Mouse (Mus musculus) heart, embryonic 16.5 days (tissue): Measurements from ENCODE around the gene Iqgap1. TPM values are rescaled to one million over a fixed set of nuclear protein-coding genes. Genes with fewer than 3 reads are reported as not detected.

Experiments
- ATAC-seq: fragments of 200-750 bp; cut with Nextera tagmentation; replicated peaks from 2 replicates; pipeline ENCODE4 v1.8.0; 2017; ENCODE audit warnings: moderate number of reproducible peaks; ENCODE audit not compliant: insufficient read depth, low FRiP score; ENCODE audit errors: extremely low read depth
- H3K27ac ChIP-seq: fragments of 300-500 bp; sonication (generic); 2 replicates; pipeline ENCODE4 v1.5.1; 2014; ENCODE audit warnings: mild to moderate bottlenecking, low read length, control low read depth, moderate library complexity
- H3K27me3 ChIP-seq: fragments of 300-500 bp; sonication (generic); 2 replicates; pipeline ENCODE4 v1.6.1; 2014; ENCODE audit warnings: low read length, mixed read lengths; ENCODE audit not compliant: control insufficient read depth, insufficient read depth
- H3K36me3 ChIP-seq: fragments of 300-500 bp; sonication (generic); 2 replicates; pipeline ENCODE4 v1.6.1; 2014; ENCODE audit not compliant: control insufficient read depth, insufficient read depth
- H3K4me1 ChIP-seq: fragments of 300-500 bp; sonication (generic); 2 replicates; pipeline ENCODE4 v1.6.1; 2014; ENCODE audit warnings: low read length, mixed read lengths; ENCODE audit not compliant: control insufficient read depth, insufficient read depth
- H3K4me2 ChIP-seq: fragments of 300-500 bp; sonication (generic); 2 replicates; pipeline ENCODE4 v1.6.1; 2014; ENCODE audit warnings: low read depth, mild to moderate bottlenecking, control low read depth, low read length
- H3K4me3 ChIP-seq: fragments of 300-500 bp; sonication (generic); 2 replicates; pipeline ENCODE4 v1.5.1; 2014; ENCODE audit warnings: mild to moderate bottlenecking, control low read depth, low read length
- H3K9ac ChIP-seq: fragments of 300-500 bp; sonication (generic); 2 replicates; pipeline ENCODE4 v1.6.1; 2014; ENCODE audit warnings: low read length, control low read depth
- H3K9me3 ChIP-seq: fragments of 300-500 bp; sonication (generic); replicated peaks from 2 replicates; pipeline ENCODE4 v1.6.1; 2016; ENCODE audit warnings: low read length; ENCODE audit not compliant: control insufficient read depth
- WGBS: fragments of 180-500 bp; shearing (Covaris S2); extraction: QIAGEN DNeasy Blood & Tissue Kit; methylation state at CpG from one replicate; pipeline ENCODE4 v1.1.7; 2014; 5-methylcytosine and 5-hydroxymethylcytosine counted together
- polyA plus RNA-seq: library from polyadenylated mRNA; unstranded; fragments of >200 nt; fragmentation: Nextera tagmentation; extraction: Ambion mirVana; gene quantifications from 2 replicates; pipeline ENCODE4 v1.2.1, GENCODE M21; 2015

Iqgap1 gene
- polyA plus RNA-seq, 1 experiment from 2014 or later: 49.0 TPM

DNA sequence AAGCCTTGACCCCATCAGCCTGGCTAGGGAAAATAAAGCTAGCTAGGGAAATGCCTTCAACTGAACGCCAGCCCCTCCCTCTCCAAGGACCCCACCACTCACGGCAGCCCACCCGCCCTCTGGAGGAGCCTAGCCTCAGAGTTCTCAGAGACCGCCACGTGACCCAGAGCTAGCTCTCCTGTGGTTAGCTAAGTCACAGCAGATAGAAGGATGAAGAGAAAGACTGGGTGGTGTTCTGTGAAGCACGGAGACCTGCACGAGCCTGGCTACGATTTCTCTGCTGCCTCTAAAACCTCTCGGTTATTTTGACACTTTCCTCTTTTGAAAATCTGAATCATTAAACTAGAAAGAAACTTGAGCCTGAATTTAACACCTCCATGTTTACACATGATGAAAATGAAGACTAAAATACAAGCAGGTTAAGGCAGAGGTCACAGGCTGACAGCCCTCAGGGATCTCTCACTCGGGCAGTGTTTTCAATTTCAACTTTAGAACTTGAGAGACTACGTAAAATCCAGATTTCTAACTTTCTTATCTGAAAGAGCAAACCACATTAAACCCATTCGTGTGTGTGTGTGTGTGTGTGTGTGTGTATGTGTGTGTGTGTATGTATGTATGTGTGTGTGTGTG, 145.4 kb downstream of the Iqgap1 start:
- peak; percentile 59 for ATAC-seq
- 20% methylated on average over 12 of the region's 12 CpGs for WGBS
- no peaks in the 10 kb centered on the region for H3K36me3 ChIP-seq
- H3K4me1 ChIP-seq: peaks cover 19% of the 10 kb centered on the region
- H3K4me2 ChIP-seq: peak overlapping the region; percentile 51
- peak overlapping the region; percentile 43 for H3K9ac ChIP-seq
- H3K9me3 ChIP-seq: no peaks in the 10 kb centered on the region
- no peaks in the 10 kb centered on the region for H3K27me3 ChIP-seq
- peak overlapping the region; percentile 12 for H3K27ac ChIP-seq
- H3K4me3 ChIP-seq: peak overlapping the region; percentile 31

DNA sequence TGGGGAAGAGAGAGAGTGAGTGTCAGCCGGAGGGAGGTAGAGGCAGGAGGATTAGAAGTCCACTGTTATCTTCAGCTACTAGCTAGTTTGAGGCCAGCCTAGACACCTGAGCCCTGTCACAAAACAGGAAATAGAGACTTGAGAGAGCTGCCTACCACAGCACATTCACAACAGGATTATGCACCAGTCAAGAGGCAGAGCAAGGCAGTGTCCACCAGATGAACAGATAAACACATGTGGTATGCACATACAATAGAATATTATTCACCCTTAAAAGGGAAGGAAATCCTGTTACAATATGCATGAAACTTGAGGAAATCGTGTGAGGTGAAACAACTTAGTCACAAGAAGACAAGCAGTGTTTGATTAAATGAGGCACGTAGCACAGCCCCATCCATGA, 153.5 kb downstream of the Iqgap1 start:
- peaks cover 16% of the 10 kb centered on the region for H3K4me1 ChIP-seq
- no peak overlapping the region for H3K4me2 ChIP-seq
- no peak overlapping the region for H3K9ac ChIP-seq
- no peak overlapping the region for H3K4me3 ChIP-seq
- peak overlapping the region; percentile 7; the same call in 1 of the 2 replicates for H3K27ac ChIP-seq
- ATAC-seq: no peak
- no peaks in the 10 kb centered on the region for H3K27me3 ChIP-seq
- H3K36me3 ChIP-seq: peaks cover 9% of the 10 kb centered on the region; the same call in 1 of the 2 replicates
- whole genome bisulfite sequencing: 77% methylated on average over 3 of the region's 3 CpGs
- H3K9me3 ChIP-seq: no peaks in the 10 kb centered on the region

DNA sequence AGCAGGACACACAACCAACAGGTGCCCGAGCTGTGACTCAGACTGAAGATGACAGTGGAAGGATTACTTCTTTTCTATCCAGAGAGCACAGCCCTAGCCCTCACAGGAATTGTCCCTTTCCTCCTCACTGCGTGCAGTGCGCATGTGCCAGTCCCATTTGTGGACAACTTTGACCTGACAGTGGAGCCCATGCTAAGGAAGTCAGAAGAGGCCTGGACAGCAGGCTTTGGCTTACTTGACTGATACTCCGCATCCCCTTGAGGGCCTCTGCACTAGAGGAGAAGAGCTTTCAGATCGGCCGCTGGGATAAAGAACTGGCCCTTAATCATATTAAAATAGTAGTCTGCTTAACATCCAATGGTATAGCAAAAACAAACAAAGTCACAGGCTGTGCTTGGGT, 154.9 kb downstream of the Iqgap1 start:
- 85% methylated on average over 6 of the region's 6 CpGs for WGBS
- no peak overlapping the region for H3K4me3 ChIP-seq
- H3K4me1 ChIP-seq: peaks cover 31% of the 10 kb centered on the region
- no peaks in the 10 kb centered on the region for H3K27me3 ChIP-seq
- peaks cover 9% of the 10 kb centered on the region; the same call in 1 of the 2 replicates for H3K36me3 ChIP-seq
- H3K9ac ChIP-seq: no peak overlapping the region
- no peaks in the 10 kb centered on the region for H3K9me3 ChIP-seq
- no peak for ATAC-seq
- H3K4me2 ChIP-seq: no peak overlapping the region
- H3K27ac ChIP-seq: no peak overlapping the region

DNA sequence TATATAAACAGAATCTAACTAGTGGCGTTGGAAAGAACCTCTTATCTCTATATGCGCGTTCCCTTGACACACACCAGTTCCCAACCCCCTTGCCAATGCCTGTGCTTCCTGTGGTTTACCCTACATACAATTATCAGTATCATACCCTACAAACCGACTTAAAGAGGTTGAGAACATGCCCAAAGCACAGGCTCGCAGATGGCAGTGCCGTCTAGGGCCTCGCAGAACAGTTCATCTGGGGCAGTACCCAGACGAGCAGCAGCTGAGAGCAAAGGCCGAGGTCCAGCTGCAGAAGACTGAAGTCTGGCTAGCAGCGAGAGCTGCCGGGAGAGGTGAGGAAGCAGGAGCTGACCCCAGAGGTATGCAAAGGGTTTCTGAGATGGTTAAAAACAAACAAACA, 158.6 kb downstream of the Iqgap1 start:
- 0 out of 2 replicates have a peak, but pooled peaks cover under 1% of the 10 kb centered on the region for H3K36me3 ChIP-seq
- 15% methylated on average over 11 of the region's 11 CpGs for WGBS
- peak overlapping the region; percentile 97 for H3K27ac ChIP-seq
- H3K9me3 ChIP-seq: no peaks in the 10 kb centered on the region
- peak overlapping the region; percentile 59 for H3K9ac ChIP-seq
- H3K4me2 ChIP-seq: peak overlapping the region; percentile 57
- no peaks in the 10 kb centered on the region for H3K27me3 ChIP-seq
- H3K4me3 ChIP-seq: no peak overlapping the region
- ATAC-seq: peak; percentile 46; the same call in 1 of the 2 replicates
- peaks cover 42% of the 10 kb centered on the region for H3K4me1 ChIP-seq

DNA sequence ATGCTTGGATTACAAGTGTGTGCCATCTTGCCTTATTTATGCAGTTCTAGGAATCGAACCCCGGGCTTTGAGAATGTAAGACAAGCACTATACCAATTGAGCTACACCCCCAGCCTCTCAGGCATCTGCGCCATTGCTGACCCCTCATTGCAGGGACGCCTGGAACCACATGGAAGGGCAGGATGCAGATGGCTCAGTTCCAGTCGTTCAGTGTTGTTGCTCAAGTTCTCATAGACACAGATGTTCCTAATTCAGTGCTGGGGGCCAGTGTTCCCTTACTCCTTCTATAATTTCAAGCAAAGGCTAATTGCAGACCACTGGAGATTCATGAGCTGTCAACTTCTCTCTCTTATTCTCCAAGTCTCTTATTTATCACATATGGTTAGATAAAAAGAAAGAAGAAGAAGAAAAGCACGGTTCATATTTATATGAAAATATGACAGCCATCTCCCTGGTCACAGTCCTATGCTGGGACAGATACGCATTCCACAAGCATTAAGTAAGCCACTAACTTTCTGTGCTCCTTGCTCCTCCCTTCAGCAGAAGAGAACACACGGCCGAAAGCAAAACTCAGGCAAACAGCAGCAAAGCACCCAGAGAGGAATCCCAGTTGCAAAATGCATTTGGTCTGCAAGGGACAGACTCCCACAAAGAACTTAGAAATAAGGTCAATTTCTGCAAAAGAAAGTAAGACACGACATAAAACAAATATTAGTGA, 159.4 kb downstream of the Iqgap1 start:
- H3K9ac ChIP-seq: peak overlapping the region; percentile 59
- WGBS: 34% methylated on average over 10 of the region's 10 CpGs

More for the DNA sequence above, 159.4 kb downstream of the Iqgap1 start:
- Histone ChIP-seq H3K9me3 (no peaks in the 10 kb centered on the region), H3K36me3 (no peaks in the 10 kb centered on the region), H3K4me3 (peak overlapping the region; percentile 18), H3K4me2 (peak overlapping the region; percentile 57), H3K4me1 (peaks cover 42% of the 10 kb centered on the region), H3K27ac (peak overlapping the region; percentile 97), H3K27me3 (no peaks in the 10 kb centered on the region)
- ATAC-seq: peak; percentile 76

Other genes with a start within 250 kb of the Iqgap1 start
- 17.8 and 19.9 TPM in 2 replicates for gene Crtc3, start 137.1 kb downstream of the Iqgap1 start, polyA plus RNA-seq
- gene Zscan2, start 34.9 kb upstream of the Iqgap1 start, polyA plus RNA-seq: 1.4 and 2.0 TPM in 2 replicates
- 19.7 and 21.5 TPM in 2 replicates for gene Wdr73, start 75.3 kb upstream of the Iqgap1 start, polyA plus RNA-seq
- gene Nmb, start 79.1 kb upstream of the Iqgap1 start, polyA plus RNA-seq: 4.9 and 5.8 TPM in 2 replicates
- 142 and 151 TPM in 2 replicates for gene Sec11a, start 121.8 kb upstream of the Iqgap1 start, polyA plus RNA-seq
- gene Zfp592, start 167.7 kb upstream of the Iqgap1 start, polyA plus RNA-seq: 8.9 and 10.1 TPM in 2 replicates
- 18.2 and 22.7 TPM in 2 replicates for gene Alpk3, start 231.6 kb upstream of the Iqgap1 start, polyA plus RNA-seq